Mouse (Mus musculus): ENCODE measurements around the gene Zfp185.

GRCm38 (mm10) chrX:73007597-73008479 is 20.7 kb downstream of the Zfp185 start:
- TF ChIP-seq GATA1 (IDR thresholded peaks at IDR 0.05; ENCODE audit: borderline replicate concordance, low read length) (no peak), FLI1 (IDR thresholded peaks at IDR 0.05; ENCODE audit: low read length) (no peak)

All from megakaryocyte, embryonic 14.5 days (primary cell).